Mouse (Mus musculus) ES-Bruce4 (cell line): ENCODE data around the gene Arid5b. TPM values are rescaled to one million over a fixed set of nuclear protein-coding genes. Genes with fewer than 3 reads are reported as not detected.
A peak's percentile ranks its signal among the peaks of the same experiment; 100 is the strongest.

ENCODE experiments used
- H3K27ac ChIP-seq: 2 replicates; pipeline ENCODE4 v1.5.1; 2012; ENCODE audit warnings: low read length, inconsistent platforms; ENCODE audit not compliant: insufficient read depth
- H3K27me3 ChIP-seq: 2 replicates; pipeline ENCODE4 v1.6.1; 2012; ENCODE audit warnings: mild to moderate bottlenecking, low read length, inconsistent platforms; ENCODE audit not compliant: control insufficient read depth, poor library complexity, insufficient read depth, severe bottlenecking
- H3K36me3 ChIP-seq: 2 replicates; pipeline ENCODE4 v1.6.1; 2012; ENCODE audit warnings: inconsistent platforms, mild to moderate bottlenecking, low read length, moderate library complexity; ENCODE audit not compliant: control insufficient read depth, poor library complexity, insufficient read depth, severe bottlenecking
- H3K4me1 ChIP-seq: one replicate; pipeline ENCODE4 v1.8.1; 2011; ENCODE audit warnings: low read length; ENCODE audit not compliant: control insufficient read depth, insufficient read depth
- H3K4me3 ChIP-seq: 2 replicates; pipeline ENCODE4 v1.5.1; 2011; ENCODE audit warnings: low read depth, mild to moderate bottlenecking, low read length
- H3K9ac ChIP-seq: 2 replicates; pipeline ENCODE4 v1.6.1; 2012; ENCODE audit warnings: low read depth, mild to moderate bottlenecking, inconsistent platforms; ENCODE audit not compliant: poor library complexity, severe bottlenecking
- H3K9me3 ChIP-seq: replicated peaks from 2 replicates; pipeline ENCODE4 v1.6.1; 2012; ENCODE audit warnings: mild to moderate bottlenecking, low read length, inconsistent platforms; ENCODE audit not compliant: control insufficient read depth, poor library complexity, insufficient read depth, severe bottlenecking
- CTCF ChIP-seq: IDR thresholded peaks from one replicate; pipeline ENCODE4 v1.8.1; 2011; ENCODE audit warnings: low read depth, low read length
- EP300 ChIP-seq: IDR thresholded peaks from 2 replicates; pipeline ENCODE4 v1.6.1; 2011; ENCODE audit warnings: low read depth, low read length; ENCODE audit not compliant: insufficient read depth
- POLR2A ChIP-seq: IDR thresholded peaks from one replicate; pipeline ENCODE4 v1.8.1; 2011; ENCODE audit warnings: low read length; ENCODE audit not compliant: insufficient read depth
- polyA plus RNA-seq: library from polyadenylated mRNA; stranded (reverse); fragments of >200 nt; gene quantifications from 2 replicates; pipeline ENCODE4 v1.2.4, GENCODE M21; 2011; ENCODE audit warnings: low read depth; ENCODE audit not compliant: missing spikeins, insufficient read depth, insufficient read length

Gene Arid5b
- polyA plus RNA-seq, 1 experiment = 48.3 TPM

DNA sequence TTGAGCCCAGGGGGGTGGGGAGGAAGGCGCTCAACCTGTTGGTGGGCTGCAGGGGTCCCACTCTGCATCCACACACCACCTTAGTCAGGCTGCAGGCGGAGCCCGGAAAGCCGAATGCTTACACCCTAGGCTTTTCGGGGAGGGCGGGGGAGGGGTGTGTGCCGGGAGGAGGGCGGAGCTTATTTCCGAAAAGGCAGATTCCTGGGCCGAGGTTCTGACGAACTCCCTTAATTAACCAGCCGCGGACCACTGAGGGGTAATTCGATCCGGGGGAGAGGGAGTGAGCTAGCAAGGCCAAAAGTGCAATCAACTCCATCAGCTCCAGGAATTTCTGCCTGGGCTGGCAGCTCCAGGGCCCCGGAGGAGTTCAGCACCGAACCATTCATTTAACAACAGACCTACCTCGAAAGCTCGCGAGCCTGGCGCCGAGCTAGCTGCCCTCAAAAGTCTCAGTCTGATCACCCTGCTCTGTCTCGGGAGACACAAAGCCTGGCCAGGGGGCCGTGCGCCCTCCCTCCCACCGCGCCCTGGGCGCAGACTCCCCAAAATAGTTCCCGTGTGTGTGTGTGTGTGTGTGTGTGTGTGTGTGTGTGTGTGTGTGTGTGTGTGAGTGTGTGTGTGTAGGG, 2.1 kb downstream of the Arid5b start:
- H3K27ac ChIP-seq = peak overlapping the region; percentile 54
- no peaks in the 10 kb centered on the region for H3K27me3 ChIP-seq
- TF ChIP-seq EP300 = 0 out of 2 replicates have a peak, but pooled peaks have one; percentile 48
- TF ChIP-seq CTCF = no peak
- peak overlapping the region; percentile 75 for H3K4me3 ChIP-seq
- H3K9me3 ChIP-seq = no peaks in the 10 kb centered on the region
- no peaks in the 10 kb centered on the region for H3K4me1 ChIP-seq
- H3K36me3 ChIP-seq = no peaks in the 10 kb centered on the region
- peak overlapping the region; percentile 49 for H3K9ac ChIP-seq

DNA sequence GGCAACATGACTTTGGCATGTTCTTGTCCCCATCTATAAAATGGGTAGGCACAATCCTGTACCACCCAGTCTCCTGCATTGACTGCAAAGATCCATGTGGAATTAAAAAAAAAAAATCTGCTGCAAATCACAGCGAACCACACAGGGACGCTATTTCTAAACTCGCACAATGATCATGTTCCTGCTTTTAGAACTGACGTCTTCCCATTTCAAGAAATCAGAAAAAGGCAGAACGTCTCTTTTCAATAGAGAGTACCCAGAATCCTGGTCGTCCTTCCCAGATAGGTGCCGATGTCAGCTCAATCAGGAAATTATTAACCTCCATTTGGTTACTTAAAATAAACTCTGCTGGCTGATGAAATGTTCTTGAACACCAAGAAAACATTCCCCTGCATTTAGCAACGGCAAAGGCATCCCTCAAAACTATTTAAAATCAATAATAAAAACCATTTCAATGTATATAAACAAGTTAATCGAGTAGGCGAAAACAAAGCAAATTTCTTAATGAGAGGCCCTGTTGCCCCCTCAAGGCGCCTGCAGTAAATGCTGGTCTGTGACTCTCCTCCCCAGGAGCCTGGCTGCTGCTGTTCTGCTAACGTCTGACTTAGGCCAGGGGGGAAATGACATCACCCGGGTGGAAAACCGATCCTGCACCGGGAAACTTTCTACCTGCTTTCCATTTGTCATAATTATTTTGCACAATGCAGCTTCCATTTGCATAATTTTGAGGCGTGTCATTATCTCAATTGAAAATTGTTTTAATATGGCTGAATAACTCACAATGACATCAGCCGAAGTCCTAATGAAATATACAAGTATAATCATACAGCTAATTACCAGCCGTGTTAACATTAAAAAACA, 3.4 kb downstream of the Arid5b start:
- Histone ChIP-seq H3K36me3 (no peaks in the 10 kb centered on the region), H3K4me1 (no peaks in the 10 kb centered on the region), H3K9me3 (no peaks in the 10 kb centered on the region), H3K4me3 (no peak overlapping the region), H3K27me3 (no peaks in the 10 kb centered on the region), H3K9ac (no peak overlapping the region), H3K27ac (no peak overlapping the region)
- no peak for TF ChIP-seq EP300

DNA sequence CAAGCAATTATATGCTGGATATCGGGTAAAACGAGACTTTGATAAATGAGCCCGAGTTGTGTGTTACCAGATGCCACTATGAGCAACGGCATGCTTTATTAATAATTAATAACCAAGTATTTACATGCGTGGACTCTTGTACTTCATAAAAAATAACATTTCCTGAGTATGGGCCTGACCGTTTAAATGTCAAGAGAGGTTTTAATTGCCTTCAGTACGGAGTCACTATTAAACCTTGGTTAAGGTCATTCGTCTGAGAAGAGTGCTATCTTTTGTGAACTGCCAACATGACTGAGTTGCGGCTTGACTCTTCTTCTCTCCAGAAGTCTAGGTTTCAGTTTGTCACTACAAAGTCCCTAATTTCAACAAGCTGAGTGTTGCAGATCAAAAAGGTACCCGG, 8.8 kb downstream of the Arid5b start:
- TF ChIP-seq POLR2A (no peak), CTCF (no peak)
- H3K9ac ChIP-seq = no peak overlapping the region
- H3K27me3 ChIP-seq = no peaks in the 10 kb centered on the region
- no peaks in the 10 kb centered on the region for H3K4me1 ChIP-seq
- H3K36me3 ChIP-seq = no peaks in the 10 kb centered on the region
- H3K4me3 ChIP-seq = no peak overlapping the region
- no peak overlapping the region for H3K27ac ChIP-seq
- no peaks in the 10 kb centered on the region for H3K9me3 ChIP-seq

DNA sequence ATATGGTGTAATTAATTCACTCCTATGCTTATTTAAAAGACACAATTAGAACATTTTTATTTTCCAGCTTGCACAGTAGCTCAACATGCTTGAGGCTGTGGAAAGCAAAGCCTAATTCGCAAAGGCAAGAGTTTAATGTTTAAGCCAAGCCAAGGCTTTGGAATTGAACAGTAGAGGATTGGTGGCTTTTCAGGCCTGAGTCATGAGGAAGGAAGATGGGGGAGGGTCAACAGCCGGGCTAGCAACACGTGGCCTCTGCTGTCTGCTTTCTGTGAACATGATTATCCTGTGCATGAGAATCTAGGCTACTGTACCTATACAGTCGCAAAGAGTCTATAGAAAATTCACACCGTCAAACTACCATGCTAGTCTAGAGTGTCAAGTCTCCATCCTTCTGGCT, 9.9 kb downstream of the Arid5b start:
- H3K4me1 ChIP-seq = no peaks in the 10 kb centered on the region
- H3K4me3 ChIP-seq = no peak overlapping the region
- TF ChIP-seq CTCF = no peak
- TF ChIP-seq POLR2A = no peak
- TF ChIP-seq EP300 = no peak
- no peak overlapping the region for H3K9ac ChIP-seq
- H3K27ac ChIP-seq = no peak overlapping the region
- H3K9me3 ChIP-seq = no peaks in the 10 kb centered on the region
- H3K27me3 ChIP-seq = no peaks in the 10 kb centered on the region
- no peaks in the 10 kb centered on the region for H3K36me3 ChIP-seq

DNA sequence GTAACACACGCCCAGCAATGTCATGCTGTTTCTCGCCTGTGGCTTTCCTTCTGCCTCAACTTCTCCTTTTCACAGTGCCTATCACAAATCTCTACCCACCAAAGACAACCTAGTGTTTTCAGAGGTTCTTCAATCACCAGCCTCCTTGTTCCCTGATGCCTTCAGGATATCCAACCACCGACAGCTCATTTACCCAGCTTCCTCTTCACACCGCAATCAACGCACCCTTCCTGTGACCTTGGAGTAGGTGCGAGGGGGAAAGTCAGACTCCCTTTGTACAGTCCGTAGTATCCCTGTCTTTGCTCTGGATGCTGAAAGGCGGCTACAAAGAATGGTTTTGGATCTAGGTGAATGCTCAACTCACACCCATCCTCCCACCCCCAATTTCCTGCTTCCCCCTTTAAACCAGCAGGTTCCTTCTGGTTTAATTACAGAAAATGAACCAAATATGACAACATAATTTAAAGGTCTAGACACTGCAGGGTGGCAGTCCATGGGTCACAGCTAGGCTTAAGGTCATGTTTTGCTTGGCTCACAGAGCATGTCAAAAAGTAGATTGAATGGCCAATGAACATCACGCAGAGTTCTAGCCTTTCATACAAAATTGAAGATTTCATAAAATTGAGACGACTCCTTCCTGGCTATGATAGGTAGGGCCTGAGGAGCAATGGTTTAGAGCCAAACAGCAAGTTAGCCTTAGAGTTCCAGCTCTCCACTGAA, 14.4 kb downstream of the Arid5b start:
- H3K36me3 ChIP-seq = no peaks in the 10 kb centered on the region
- no peak overlapping the region for H3K27ac ChIP-seq
- no peak overlapping the region for H3K9ac ChIP-seq
- no peaks in the 10 kb centered on the region for H3K4me1 ChIP-seq
- H3K9me3 ChIP-seq = no peaks in the 10 kb centered on the region
- H3K4me3 ChIP-seq = no peak overlapping the region
- no peaks in the 10 kb centered on the region for H3K27me3 ChIP-seq
- no peak for TF ChIP-seq EP300
- TF ChIP-seq POLR2A = no peak
